Mouse (Mus musculus) neural tube, embryonic 15.5 days (tissue): ENCODE measurements around the gene Zfp275. TPM values are rescaled to one million over a fixed set of nuclear protein-coding genes. Genes with fewer than 3 reads are reported as not detected.
"Not testable (repeated sequence)": the region's sequence is repeated elsewhere in the genome, so short reads cannot be mapped to it uniquely, and the experiment has no call there.

Source experiments
- ATAC-seq: fragments of 200-750 bp; cut with Nextera tagmentation; 2 replicates; pipeline ENCODE4 v1.8.0; 2017; ENCODE audit warnings: mild to moderate bottlenecking, moderate TSS enrichment, moderate library complexity; ENCODE audit not compliant: low FRiP score
- H3K27ac ChIP-seq: fragments of 300-500 bp; sonication (generic); replicated peaks from 2 replicates; pipeline ENCODE4 v1.5.1; 2015; ENCODE audit warnings: mild to moderate bottlenecking, inconsistent platforms
- H3K27me3 ChIP-seq: fragments of 300-500 bp; sonication (generic); replicated peaks from 2 replicates; pipeline ENCODE4 v1.6.1; 2015; ENCODE audit warnings: inconsistent platforms
- H3K36me3 ChIP-seq: fragments of 300-500 bp; sonication (generic); 2 replicates; pipeline ENCODE4 v1.6.1; 2015; ENCODE audit warnings: inconsistent platforms
- H3K4me1 ChIP-seq: fragments of 300-500 bp; sonication (generic); 2 replicates; pipeline ENCODE4 v1.6.1; 2015; ENCODE audit warnings: inconsistent platforms
- H3K4me2 ChIP-seq: fragments of 300-500 bp; sonication (generic); 2 replicates; pipeline ENCODE4 v1.6.1; 2015; ENCODE audit warnings: inconsistent platforms, mild to moderate bottlenecking, moderate library complexity
- H3K4me3 ChIP-seq: fragments of 300-500 bp; sonication (generic); replicated peaks from 2 replicates; pipeline ENCODE4 v1.5.1; 2015; ENCODE audit warnings: mild to moderate bottlenecking, inconsistent platforms
- H3K9ac ChIP-seq: fragments of 300-500 bp; sonication (generic); replicated peaks from 2 replicates; pipeline ENCODE4 v1.6.1; 2015; ENCODE audit warnings: mild to moderate bottlenecking, inconsistent platforms
- H3K9me3 ChIP-seq: fragments of 300-500 bp; sonication (generic); replicated peaks from 2 replicates; pipeline ENCODE4 v1.6.1; 2016; ENCODE audit warnings: inconsistent platforms
- WGBS: fragments of 180-500 bp; shearing (Covaris S2); methylation state at CpG from one replicate; pipeline ENCODE4 v1.1.7; 2015; ENCODE audit warnings: mixed read lengths; 5-methylcytosine and 5-hydroxymethylcytosine counted together
- polyA plus RNA-seq: library from polyadenylated mRNA; unstranded; fragments of >200 nt; fragmentation: Nextera tagmentation; extraction: Ambion mirVana; gene quantifications from 2 replicates; pipeline ENCODE4 v1.2.1, GENCODE M21; 2015

Zfp275 gene
- 8.9 and 9.8 TPM in 2 replicates for polyA plus RNA-seq

GRCm38 (mm10) chrX:73342483-73342895 is at the start of gene Zfp275:
Gene Zfp275, plus strand, starts transcription at chrX:73342621.
- Histone ChIP-seq H3K4me1 (peaks cover 7% of the 10 kb centered on the region; the same call in 1 of the 2 replicates), H3K4me2 (peak within 1 kb of the TSS; percentile 61), H3K4me3 (peak within 1 kb of the TSS; percentile 55), H3K27ac (peak within 1 kb of the TSS; percentile 82), H3K9me3 (no peaks in the 10 kb centered on the region), H3K9ac (peak within 1 kb of the TSS; percentile 61), H3K27me3 (no peaks in the 10 kb centered on the region), H3K36me3 (no peaks in the 10 kb centered on the region)
- 23% methylated on average over 37 of the region's 37 CpGs for WGBS
- peak; percentile 96 for ATAC-seq

DNA sequence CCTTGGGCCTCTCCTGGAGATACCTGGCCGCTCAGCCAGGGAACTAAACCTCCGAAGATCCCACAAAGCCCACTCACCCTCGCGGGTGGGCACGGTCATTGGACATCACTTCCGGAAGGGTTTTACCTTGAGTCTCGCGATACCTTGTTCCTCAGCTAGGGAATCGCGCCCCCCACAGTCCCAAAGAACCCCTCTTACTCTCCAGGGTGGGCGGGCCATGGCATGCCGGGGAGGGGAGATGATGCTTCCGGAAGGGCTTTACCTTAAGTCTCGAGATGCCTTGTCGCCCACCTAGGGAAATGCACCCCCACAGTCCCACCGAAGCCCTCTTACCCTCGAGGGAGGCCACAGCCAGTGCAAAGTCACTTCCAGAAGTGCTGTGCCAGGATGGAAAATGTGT is 49.5 kb upstream of the Zfp275 start, which contains the start of the genes Xlr5a and Xlr5c:
Gene Xlr5a (minus strand): TSS at position 101 of the 400 bp plus-strand sequence.
Gene Xlr5c (minus strand): TSS at position 101 of the 400 bp plus-strand sequence.
- not testable (repeated sequence) for H3K36me3 ChIP-seq, ATAC-seq, H3K4me2 ChIP-seq, H3K9me3 ChIP-seq, H3K27ac ChIP-seq, H3K27me3 ChIP-seq, H3K4me3 ChIP-seq, H3K4me1 ChIP-seq, H3K9ac ChIP-seq
- WGBS: 93% methylated on average over 15 of the region's 17 CpGs

DNA sequence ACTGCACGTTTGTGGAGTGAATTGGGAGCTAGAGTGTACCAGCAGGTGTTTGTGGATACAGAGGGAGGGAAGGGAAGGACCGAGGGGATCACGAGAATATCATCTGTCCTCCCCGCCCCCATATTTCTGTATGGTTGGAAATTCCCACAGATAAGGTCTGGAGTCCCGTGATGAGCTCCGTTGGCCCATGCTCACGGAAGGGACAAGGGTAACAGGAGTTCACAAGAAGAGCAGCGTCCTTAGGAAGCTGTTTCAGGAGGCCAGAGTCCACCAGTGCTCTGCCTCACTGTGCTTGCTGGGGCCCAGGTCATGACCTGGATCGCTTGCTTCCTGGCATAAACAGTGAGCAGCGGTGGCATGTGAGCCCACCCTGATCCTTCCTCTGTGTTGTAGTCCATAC is 46.7 kb upstream of the Zfp275 start:
- H3K27me3 ChIP-seq, H3K36me3 ChIP-seq, H3K9ac ChIP-seq, H3K27ac ChIP-seq, H3K4me2 ChIP-seq, H3K4me3 ChIP-seq, H3K9me3 ChIP-seq, H3K4me1 ChIP-seq, ATAC-seq: not testable (repeated sequence)
- WGBS: 79% methylated on average over 10 of the region's 10 CpGs

- H3K36me3 ChIP-seq: no peaks in the 10 kb centered on the region
- no peak overlapping the region for H3K4me3 ChIP-seq
- 44% methylated on average over 3 of the region's 3 CpGs for WGBS
- ATAC-seq: no peak; the same call in 1 of the 2 replicates
- no peaks in the 10 kb centered on the region for H3K27me3 ChIP-seq
- H3K4me1 ChIP-seq: no peaks in the 10 kb centered on the region
- H3K9me3 ChIP-seq: no peaks in the 10 kb centered on the region
- H3K9ac ChIP-seq: no peak overlapping the region
- H3K4me2 ChIP-seq: no peak overlapping the region
- no peak overlapping the region for H3K27ac ChIP-seq
These were observed 29.9 kb upstream of the Zfp275 start for GRCm38 (mm10) chrX:73312522-73312921.

DNA sequence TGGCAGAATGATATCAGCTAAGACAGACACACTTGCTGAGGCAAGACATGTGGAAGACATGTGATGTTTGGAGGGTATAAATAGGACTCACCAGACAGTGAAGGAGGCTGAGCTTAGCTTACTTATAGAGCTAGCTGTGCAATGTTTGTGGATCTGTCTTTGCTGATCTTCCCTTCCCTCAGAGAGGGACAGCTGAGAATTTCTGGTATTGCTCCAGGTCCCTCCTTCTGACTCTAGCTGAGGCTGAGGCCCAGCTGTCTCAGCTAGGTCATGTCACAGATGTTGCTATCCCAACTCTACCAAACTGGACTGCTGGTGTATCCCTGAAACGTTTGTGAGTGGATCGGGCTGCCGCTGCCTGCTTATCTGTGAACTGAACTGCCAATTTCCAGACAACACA is 21.4 kb upstream of the Zfp275 start:
- WGBS: 78% methylated on average over 3 of the region's 3 CpGs
- Histone ChIP-seq H3K9me3 (no peaks in the 10 kb centered on the region), H3K4me1 (no peaks in the 10 kb centered on the region), H3K36me3 (no peaks in the 10 kb centered on the region), H3K27ac (no peak overlapping the region), H3K4me3 (no peak overlapping the region), H3K9ac (no peak overlapping the region), H3K27me3 (no peaks in the 10 kb centered on the region), H3K4me2 (no peak overlapping the region)
- ATAC-seq: no peak

GRCm38 (mm10) chrX:73327215-73327614 is 15.2 kb upstream of the Zfp275 start:
- Histone ChIP-seq H3K4me3 (no peak overlapping the region), H3K9ac (no peak overlapping the region), H3K4me1 (no peaks in the 10 kb centered on the region), H3K4me2 (no peak overlapping the region), H3K9me3 (no peaks in the 10 kb centered on the region), H3K27ac (no peak overlapping the region), H3K27me3 (no peaks in the 10 kb centered on the region), H3K36me3 (no peaks in the 10 kb centered on the region)
- 83% methylated on average over 2 of the region's 2 CpGs for WGBS
- no peak for ATAC-seq

- Histone ChIP-seq H3K4me1 (no peaks in the 10 kb centered on the region), H3K27me3 (no peaks in the 10 kb centered on the region), H3K36me3 (no peaks in the 10 kb centered on the region), H3K9me3 (no peaks in the 10 kb centered on the region), H3K4me3 (no peak overlapping the region), H3K27ac (no peak overlapping the region), H3K4me2 (no peak overlapping the region), H3K9ac (no peak overlapping the region)
- ATAC-seq: no peak
These were observed 8.9 kb upstream of the Zfp275 start for GRCm38 (mm10) chrX:73333548-73333947.

DNA sequence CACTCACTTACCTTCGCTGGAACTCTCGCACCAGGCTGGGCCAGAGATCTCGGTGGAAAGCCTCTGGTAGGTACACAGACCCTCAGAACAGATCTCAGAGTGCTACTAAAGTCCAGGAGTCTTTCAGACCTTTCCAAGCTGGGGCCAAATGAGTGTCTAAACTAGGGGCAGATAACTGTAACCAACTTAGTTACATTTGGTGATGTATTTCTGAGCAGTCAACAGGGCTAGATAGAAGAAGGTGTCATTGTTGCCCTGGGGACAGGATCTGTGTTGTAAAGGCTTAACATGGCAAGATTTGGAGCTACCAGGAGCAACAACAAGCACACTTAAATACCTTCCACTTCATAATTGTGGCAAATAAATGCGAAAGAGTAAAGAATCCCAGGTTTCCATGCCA is 5.7 kb upstream of the Zfp275 start, which contains the start of gene Gm45015:
Gene Gm45015 (minus strand): TSS at position 101 of the 400 bp plus-strand sequence.
- Histone ChIP-seq H3K4me2 (no peak within 1 kb of the TSS), H3K9ac (no peak within 1 kb of the TSS), H3K36me3 (no peaks in the 10 kb centered on the region), H3K4me1 (no peaks in the 10 kb centered on the region), H3K27me3 (no peaks in the 10 kb centered on the region), H3K27ac (no peak within 1 kb of the TSS), H3K9me3 (no peaks in the 10 kb centered on the region), H3K4me3 (no peak within 1 kb of the TSS)
- ATAC-seq: no peak
- WGBS: 86% methylated on average over 4 of the region's 4 CpGs

DNA sequence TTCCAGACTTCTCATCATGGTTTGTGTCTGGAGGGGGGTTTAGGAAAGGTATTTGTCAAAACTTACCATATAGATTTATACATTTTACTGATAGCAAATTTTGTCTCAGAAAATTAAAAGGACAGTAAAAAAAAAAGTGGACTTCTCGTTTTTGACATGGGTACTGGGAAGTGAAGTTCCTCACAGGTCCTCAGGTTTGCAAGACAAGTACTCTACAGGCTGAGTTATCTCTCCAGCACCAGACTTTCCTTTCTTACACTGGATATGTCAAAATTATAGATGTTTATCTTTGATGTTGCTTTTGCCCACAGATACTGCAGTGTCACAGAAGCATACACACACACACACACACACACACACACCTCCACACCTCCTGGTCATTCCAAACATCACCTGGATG is 948 bp upstream of the Zfp275 start:
- 88% methylated on average over 1 of the region's 1 CpGs for WGBS
- no peaks in the 10 kb centered on the region for H3K36me3 ChIP-seq
- no peaks in the 10 kb centered on the region for H3K27me3 ChIP-seq
- H3K9ac ChIP-seq: no peak overlapping the region
- ATAC-seq: no peak
- H3K4me2 ChIP-seq: no peak overlapping the region
- no peak overlapping the region for H3K27ac ChIP-seq
- no peak overlapping the region for H3K4me3 ChIP-seq
- peaks cover 7% of the 10 kb centered on the region; the same call in 1 of the 2 replicates for H3K4me1 ChIP-seq
- H3K9me3 ChIP-seq: no peaks in the 10 kb centered on the region

GRCm38 (mm10) chrX:73342068-73342467 is 353 bp upstream of the Zfp275 start:
- peaks cover 7% of the 10 kb centered on the region; the same call in 1 of the 2 replicates for H3K4me1 ChIP-seq
- peak; percentile 37; the same call in 1 of the 2 replicates for ATAC-seq
- H3K9ac ChIP-seq: peak overlapping the region; percentile 61; the same call in 1 of the 2 replicates
- 41% methylated on average over 3 of the region's 3 CpGs for WGBS
- no peak overlapping the region for H3K27ac ChIP-seq
- peak overlapping the region; percentile 55 for H3K4me3 ChIP-seq
- H3K4me2 ChIP-seq: peak overlapping the region; percentile 61
- H3K36me3 ChIP-seq: no peaks in the 10 kb centered on the region
- no peaks in the 10 kb centered on the region for H3K27me3 ChIP-seq
- no peaks in the 10 kb centered on the region for H3K9me3 ChIP-seq

- Histone ChIP-seq H3K4me3 (peak overlapping the region; percentile 55), H3K4me1 (peaks cover 7% of the 10 kb centered on the region; the same call in 1 of the 2 replicates), H3K27me3 (no peaks in the 10 kb centered on the region), H3K9ac (peak overlapping the region; percentile 61), H3K36me3 (no peaks in the 10 kb centered on the region), H3K4me2 (peak overlapping the region; percentile 61), H3K27ac (peak overlapping the region; percentile 82), H3K9me3 (no peaks in the 10 kb centered on the region)
- WGBS: 22% methylated on average over 14 of the region's 15 CpGs
- no peak; the same call in 1 of the 2 replicates for ATAC-seq
These were observed 717 bp downstream of the Zfp275 start for GRCm38 (mm10) chrX:73342941-73343735.

DNA sequence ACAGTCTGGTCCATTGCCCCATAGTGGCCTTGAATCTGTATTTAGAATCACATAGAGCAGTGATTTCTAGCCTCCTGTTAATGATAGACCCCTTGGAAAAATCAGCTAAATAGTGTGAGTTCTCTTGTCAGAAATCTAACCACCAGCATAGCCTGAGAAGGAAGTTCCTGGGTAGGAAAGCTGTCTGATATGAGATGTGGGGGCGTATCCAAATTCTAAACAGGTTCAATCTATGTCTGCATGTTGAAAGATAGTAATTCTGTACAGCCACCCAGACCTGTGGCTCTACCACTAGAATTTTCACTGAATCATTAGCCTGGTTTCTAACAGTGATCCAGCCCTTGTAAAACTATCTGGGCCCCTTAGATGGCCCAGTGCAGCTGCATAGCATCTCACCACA is 1.4 kb downstream of the Zfp275 start:
- no peaks in the 10 kb centered on the region for H3K9me3 ChIP-seq
- peak overlapping the region; percentile 61 for H3K4me2 ChIP-seq
- no peak overlapping the region for H3K9ac ChIP-seq
- peaks cover 7% of the 10 kb centered on the region; the same call in 1 of the 2 replicates for H3K4me1 ChIP-seq
- WGBS: 93% methylated on average over 1 of the region's 1 CpGs
- H3K27me3 ChIP-seq: no peaks in the 10 kb centered on the region
- no peaks in the 10 kb centered on the region for H3K36me3 ChIP-seq
- ATAC-seq: no peak
- H3K4me3 ChIP-seq: 0 out of 2 replicates have a peak overlapping the region, but pooled peaks have one; percentile 55
- H3K27ac ChIP-seq: no peak overlapping the region
